Mouse (Mus musculus) adrenal gland, adult 8-10 months (tissue): Measurements from ENCODE around the gene Map3k10. TPM values are rescaled to one million over a fixed set of nuclear protein-coding genes. Genes with fewer than 3 reads are reported as not detected.

Source experiments
- DNase-seq: peaks from one replicate; pipeline ENCODE4 v3.0.0; 2022
- total RNA-seq, 4 experiments: library from RNA; stranded (reverse); gene quantifications; 2 replicates each; pipeline ENCODE4 v1.2.4; 2022

Gene Map3k10
- total RNA-seq: 10 to 100 TPM; 28.7 to 36.3 (median 34.4) TPM

DNA sequence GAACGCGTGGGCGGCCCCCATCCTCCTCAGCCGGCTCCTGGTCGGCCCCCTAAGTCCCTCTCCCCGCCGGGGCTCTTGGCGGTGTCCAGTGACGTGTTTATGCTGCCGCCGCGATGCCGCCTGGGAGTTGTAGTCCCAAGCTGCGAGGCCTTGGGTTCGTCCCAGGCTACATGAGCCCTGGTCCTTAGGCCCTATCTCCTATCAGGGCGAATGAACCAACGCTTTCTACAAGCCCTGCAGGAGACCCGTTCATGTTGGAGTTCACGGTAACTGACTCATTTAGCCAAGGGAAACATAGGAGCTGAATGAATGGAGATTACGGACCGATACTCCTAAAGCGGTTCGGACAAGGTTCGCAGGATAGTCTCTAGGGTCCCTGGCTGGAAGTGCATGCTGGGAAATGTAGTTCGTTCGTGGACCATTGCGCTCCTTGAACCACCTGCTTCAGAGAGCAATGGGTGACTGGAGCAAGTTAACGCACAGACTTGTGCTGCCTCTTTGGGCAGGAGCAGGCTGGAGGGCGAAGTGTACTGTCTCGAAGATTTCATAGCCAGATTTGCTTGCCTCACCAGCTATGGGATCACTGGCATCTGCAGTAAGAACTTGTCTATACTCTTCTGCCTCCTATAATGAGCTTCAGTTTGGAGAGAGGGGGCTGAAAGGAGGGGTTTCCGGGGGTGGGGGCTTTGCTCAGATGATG is at the start of gene Map3k10:
Map3k10 (minus strand) TSS at position 77 of the 700 bp plus-strand sequence.
- DNase-seq: peak; percentile 90

- no peak for DNase-seq
Observed at GRCm38 (mm10) chr7:27721951-27722350, 47.6 kb upstream of the Map3k10 start.

- no peak for DNase-seq
Observed at GRCm38 (mm10) chr7:27710402-27710801, 36.0 kb upstream of the Map3k10 start.

GRCm38 (mm10) chr7:27696711-27697110 is 22.3 kb upstream of the Map3k10 start:
- DNase-seq: no peak

DNA sequence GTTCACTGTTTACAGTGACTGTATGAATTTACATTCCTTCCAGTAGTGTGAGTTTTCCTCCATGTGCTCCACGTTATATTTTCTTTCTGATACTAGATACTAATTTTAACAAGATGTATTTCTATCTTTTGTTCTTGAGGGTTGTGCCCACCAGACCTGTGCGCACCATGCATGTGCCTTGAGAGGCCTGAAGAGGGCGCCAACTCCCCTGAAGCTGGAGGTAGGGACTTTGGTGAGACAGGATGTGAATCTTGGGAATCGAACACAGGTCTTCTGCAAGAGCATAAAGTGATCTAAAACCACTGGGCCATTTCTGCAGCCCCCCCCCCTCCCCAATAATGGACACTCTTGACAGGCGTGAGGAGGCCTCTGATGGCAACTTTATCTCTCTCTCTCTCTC is 16.7 kb upstream of the Map3k10 start:
- DNase-seq: no peak

DNA sequence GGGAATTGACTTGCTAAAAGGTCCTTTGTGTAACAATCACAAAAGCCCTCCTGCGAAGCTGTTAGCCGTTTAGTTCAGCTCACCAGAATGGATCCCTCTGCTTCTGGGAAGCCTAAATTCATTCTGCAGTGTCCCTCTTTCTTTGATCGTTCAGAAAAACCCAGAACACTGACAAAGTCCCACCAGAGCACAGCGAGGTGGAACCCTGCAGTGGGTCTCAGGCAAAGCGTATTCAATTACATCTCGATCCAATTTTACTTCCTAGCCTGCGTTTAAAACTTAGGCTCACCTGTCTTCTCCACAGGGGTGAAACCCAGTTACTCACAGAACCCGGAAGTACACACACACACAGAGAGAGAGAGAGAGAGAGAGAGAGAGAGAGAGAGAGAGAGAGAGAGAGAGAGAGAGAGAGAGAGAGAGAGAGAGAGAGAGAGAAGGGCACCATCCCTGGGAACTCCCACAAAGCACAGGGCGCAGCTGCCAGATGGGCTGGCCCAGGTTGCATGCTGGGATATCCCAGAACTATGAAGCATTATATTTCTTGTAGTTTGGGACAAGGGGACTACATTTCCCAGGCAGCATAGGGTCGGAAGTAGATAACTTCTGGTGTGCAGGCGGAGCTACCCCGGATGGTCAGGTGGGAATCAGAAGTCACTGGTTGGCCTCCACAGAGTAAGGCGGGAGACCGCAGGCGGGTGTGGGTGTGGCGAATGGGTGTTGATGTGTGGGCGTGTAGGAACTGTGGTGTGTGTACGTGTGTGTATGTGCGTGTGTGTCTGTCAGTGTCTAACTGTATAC is 14.6 kb upstream of the Map3k10 start, which contains the start of gene Zfp607b:
Zfp607b (plus strand) TSS at position 526 of the 798 bp plus-strand sequence.
- peak; percentile 96 for DNase-seq

GRCm38 (mm10) chr7:27688246-27688788 is 13.9 kb upstream of the Map3k10 start:
- no peak for DNase-seq

- no peak for DNase-seq
Observed at GRCm38 (mm10) chr7:27687836-27688235, 13.4 kb upstream of the Map3k10 start.

DNA sequence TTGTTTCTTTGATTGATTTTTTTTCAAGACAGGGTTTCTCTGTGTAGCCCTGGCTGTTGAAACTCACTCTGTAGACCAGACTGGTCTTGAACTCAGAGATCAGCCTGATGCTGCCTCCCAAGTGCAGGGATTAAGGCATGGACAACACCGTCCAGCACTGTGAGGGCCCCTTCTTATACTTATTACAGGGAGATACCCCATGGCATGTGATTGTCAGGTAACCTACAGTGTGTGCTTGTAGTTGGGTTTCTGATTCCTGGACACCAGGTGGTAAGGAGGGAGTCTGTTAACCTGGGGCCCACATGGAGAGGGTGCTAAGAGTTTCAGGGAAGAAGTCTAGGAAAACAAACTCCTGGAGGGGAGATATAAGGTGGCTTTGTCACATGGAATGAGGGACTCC is 12.6 kb upstream of the Map3k10 start:
- no peak for DNase-seq

DNA sequence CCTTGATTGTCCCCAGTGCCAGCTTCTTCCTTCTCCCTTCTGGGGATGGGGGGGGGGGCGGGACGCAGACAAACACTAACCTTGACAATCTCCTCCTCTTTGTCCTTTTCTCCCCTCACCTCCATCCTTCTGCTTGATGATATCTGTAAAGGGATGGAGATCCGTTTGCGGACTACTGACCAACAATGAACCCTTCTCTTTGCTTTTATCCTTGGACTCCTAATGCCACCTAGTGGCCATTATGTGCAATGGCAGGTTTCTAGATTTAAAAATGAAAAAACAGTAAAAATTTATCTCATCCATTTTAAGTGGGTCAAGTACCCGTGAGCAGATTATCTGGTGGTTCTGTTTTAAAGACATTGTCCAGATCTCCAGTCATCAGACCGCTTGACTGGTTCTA is 11.3 kb upstream of the Map3k10 start:
- no peak for DNase-seq

DNA sequence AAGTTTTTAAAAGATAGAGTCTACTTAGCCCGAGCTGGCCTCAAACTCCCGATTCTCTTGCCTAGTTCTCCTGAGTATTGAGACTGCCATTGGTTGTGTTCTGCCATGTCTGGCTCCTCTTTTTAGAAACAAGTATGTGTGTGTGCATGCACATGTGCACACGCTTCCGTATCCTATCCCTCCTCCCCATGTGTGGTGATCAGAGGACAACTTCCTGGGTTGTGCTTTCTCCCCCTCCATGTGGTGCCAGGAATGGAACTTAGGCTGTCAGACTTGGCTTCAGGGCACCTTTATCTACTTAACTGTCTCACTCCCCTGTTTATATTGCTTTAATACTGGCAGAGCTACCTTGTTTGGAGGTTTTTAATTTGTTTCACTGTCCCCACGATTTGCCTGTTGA is 10.8 kb upstream of the Map3k10 start:
- no peak for DNase-seq

DNA sequence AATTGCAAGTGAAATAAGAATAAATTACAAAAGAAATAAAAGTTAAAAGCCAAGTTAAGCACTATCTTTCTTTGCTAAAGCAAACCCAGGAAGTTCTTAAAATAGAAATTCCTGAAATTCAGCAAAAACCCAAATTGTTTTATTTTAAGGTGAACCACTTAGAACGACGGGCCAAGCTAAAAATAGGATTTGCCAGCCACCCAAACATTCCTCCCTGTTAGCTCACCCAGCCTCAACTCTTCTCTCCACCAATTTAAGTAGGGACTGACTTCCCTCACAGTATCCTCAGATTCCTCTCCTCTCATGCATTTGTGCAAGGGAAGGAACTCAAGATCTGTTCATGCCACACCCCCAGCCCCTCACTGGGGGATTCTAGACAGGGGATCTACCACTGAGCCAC is 8.8 kb upstream of the Map3k10 start:
- no peak for DNase-seq

DNA sequence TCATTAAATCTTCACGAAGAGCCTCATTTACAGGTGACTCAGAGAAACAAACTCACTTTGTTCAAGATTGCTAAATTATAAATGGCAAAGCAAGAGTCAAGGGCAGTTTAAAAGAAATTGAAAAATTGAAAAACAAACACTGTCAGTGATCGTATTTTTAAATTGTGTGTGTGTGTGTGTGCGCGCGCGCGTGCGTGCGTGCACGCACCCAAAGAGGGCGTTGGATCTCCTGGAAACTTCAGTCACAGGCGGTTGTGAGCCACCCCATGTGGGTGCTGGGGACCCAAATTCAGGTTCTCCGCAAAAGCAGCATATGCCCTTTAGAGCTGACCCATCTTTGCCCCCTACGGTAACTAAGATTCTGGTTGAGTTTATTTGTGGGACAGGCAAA is 819 bp upstream of the Map3k10 start:
- DNase-seq: no peak

DNA sequence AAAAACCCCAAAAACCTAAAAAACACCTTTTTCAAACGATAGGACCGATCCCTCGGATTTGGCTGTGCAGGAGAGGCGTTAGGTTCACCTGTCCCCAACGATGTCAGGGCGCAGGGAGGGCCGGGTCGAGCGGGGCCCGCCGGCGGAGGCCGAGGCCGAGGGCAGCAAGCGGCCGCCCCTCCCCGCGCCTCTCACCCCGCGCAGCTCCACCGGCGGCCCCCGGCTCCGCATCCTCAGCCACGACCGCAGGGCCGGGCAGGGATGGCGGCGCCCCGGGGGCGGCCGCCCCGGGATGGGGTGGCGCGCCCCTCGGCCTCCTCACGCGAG is 240 bp downstream of the Map3k10 start:
- DNase-seq: no peak

GRCm38 (mm10) chr7:27673575-27674131 is 745 bp downstream of the Map3k10 start:
- DNase-seq: no peak

GRCm38 (mm10) chr7:27673064-27673574 is 1.3 kb downstream of the Map3k10 start:
- DNase-seq: no peak

DNA sequence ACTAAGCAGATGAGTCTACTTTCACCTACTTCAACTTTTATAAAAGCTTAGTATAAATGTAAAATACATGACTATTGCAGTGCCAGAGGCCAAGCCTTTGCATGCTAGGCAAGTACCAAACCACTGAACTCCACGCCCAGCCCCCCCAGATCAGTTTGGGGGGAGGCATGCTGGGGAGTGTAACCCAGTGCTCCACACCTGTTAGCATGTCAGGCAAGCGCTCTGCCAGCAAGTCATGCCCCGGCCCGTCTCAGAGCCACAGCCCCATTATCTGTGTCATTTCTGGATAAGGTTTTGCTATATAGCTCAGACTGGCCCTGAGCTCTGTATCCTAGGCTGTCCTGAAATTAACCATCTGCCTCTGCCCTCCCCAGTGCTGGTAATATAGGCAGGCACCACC is 12.4 kb downstream of the Map3k10 start:
- no peak for DNase-seq

- DNase-seq: no peak
Observed at GRCm38 (mm10) chr7:27658712-27659663, 15.4 kb downstream of the Map3k10 start.

- no peak for DNase-seq
Observed at GRCm38 (mm10) chr7:27657824-27658395, 16.5 kb downstream of the Map3k10 start.

DNA sequence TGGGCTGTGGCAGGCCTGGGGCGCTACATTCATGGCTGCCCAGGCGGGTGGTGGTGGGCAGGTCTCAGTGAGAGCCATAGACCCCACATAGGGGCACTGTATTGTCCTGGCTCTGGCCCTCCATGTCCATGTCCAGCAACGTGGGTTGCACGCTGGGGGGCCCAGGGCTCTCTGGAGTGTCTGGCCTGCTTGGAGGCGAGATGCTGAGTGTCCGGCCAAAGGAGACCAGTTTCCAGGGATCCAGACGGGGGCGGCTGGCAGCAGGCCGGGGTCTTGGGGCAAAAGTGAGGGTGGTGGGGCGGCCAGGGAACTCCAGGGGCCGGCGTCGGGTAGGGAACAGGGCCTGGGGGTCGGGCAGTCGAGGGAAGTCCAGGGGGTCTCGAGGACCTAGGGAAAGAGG is 17.8 kb downstream of the Map3k10 start:
- DNase-seq: no peak

DNA sequence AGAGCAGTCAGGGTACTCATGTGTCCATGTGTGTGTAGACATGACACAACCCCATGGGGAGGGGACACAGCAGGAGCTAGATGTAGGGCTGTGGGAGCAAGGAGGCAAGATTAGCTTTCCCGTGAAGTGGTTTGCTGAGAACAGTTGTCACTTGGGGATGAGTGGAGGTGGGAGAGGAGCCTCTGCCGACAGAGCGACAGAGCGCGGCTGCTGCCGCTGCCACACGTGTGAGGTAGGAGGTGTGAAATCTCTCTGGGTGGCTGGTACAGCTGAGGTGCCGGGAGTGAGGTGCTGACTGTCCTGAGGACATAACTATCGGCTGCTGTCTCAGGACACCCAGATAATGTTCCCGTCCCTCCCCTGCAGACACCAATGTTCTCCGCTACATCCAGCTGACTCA is 18.9 kb downstream of the Map3k10 start:
- DNase-seq: no peak
